Comparison of ENCODE assay signal across 21 mouse cellular contexts in the genomic region with DNA sequence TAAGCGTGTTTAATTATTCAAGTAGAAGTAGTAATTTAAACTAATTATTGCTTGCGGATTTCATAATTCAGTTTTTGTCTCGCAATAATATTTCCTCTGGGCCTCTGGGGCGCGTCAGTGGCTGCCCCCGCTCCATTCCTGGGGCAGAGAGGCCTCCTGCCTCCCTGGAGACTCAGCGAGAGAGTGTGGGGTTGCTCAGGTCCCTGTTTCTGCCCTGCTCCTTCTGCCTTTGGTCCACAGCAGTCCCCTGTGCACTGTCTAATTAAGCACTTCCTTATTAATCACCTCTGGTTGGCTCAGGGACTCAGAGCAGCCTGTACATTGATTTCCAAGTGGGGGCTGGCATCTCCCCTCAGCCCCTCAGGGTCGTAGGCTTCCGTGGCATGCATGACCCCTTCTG. TPM values are rescaled to one million over a fixed set of nuclear protein-coding genes. Genes with fewer than 3 reads are reported as not detected.
DNase-seq lines count a peak whose midpoint lies in the region; ATAC-seq lines count a peak whose summit lies in the region.
"Had no signal": no experiment of that assay in that cellular context is flagged by ENCODE, and none has a peak within 500 bp of the region (broad histone marks: within the 10 kb centered on the region; RNA-seq: fewer than 3 reads in every experiment).

No protein-coding gene starts in this region.

- no peak overlapping the region for H3K9ac ChIP-seq in midbrain, embryonic 15.5 days
- no peak overlapping the region for H3K9ac ChIP-seq in forebrain, embryonic 13.5 days
- H3K9ac ChIP-seq in limb, embryonic 12.5 days (replicated peaks), result no peak overlapping the region
- no peak overlapping the region for H3K9ac ChIP-seq in neural tube, embryonic 15.5 days (replicated peaks)
- H3K9ac ChIP-seq: heart, embryonic 15.5 days; lung, embryonic 14.5 days had no signal

- peaks cover 63% of the 10 kb centered on the region for H3K4me1 ChIP-seq in midbrain, embryonic 10.5 days
- H3K4me1 ChIP-seq in midbrain, embryonic 15.5 days, result peaks cover 59% of the 10 kb centered on the region
- peaks cover 65% of the 10 kb centered on the region for H3K4me1 ChIP-seq in forebrain, embryonic 13.5 days
- peaks cover 67% of the 10 kb centered on the region for H3K4me1 ChIP-seq in limb, embryonic 12.5 days (replicated peaks)
- peaks cover 66% of the 10 kb centered on the region for H3K4me1 ChIP-seq in neural tube, embryonic 15.5 days

- no peak; the same call in 1 of the 2 replicates for ATAC-seq in midbrain, embryonic 15.5 days (replicated peaks)
- ATAC-seq in forebrain, embryonic 13.5 days, result peak; percentile 27; the same call in 1 of the 2 replicates
- no peak for ATAC-seq in limb, embryonic 12.5 days (ENCODE audit: insufficient number of reproducible peaks, insufficient read depth, low FRiP score, low TSS enrichment, low read depth)
- ATAC-seq in neural tube, embryonic 15.5 days (ENCODE audit: low FRiP score), result 0 out of 2 replicates have a peak, but pooled peaks have one; percentile 10
- ATAC-seq: activated CD4-positive, CD25-positive, alpha-beta regulatory T cell, adult 4 months had no signal

- WGBS in midbrain, embryonic 10.5 days, result 76% methylated on average over 9 of the region's 9 CpGs
- WGBS in midbrain, embryonic 15.5 days, result 28% methylated on average over 9 of the region's 9 CpGs
- WGBS in forebrain, embryonic 13.5 days, result 13% methylated on average over 9 of the region's 9 CpGs
- 36% methylated on average over 9 of the region's 9 CpGs for WGBS in limb, embryonic 12.5 days
- WGBS in neural tube, embryonic 15.5 days, result 30% methylated on average over 9 of the region's 9 CpGs

- no peaks in the 10 kb centered on the region for H3K36me3 ChIP-seq in midbrain, embryonic 10.5 days
- no peaks in the 10 kb centered on the region for H3K36me3 ChIP-seq in midbrain, embryonic 15.5 days (replicated peaks)
- no peaks in the 10 kb centered on the region for H3K36me3 ChIP-seq in forebrain, embryonic 13.5 days (ENCODE audit: poor library complexity, severe bottlenecking)
- no peaks in the 10 kb centered on the region for H3K36me3 ChIP-seq in limb, embryonic 12.5 days
- no peaks in the 10 kb centered on the region for H3K36me3 ChIP-seq in neural tube, embryonic 15.5 days
- H3K36me3 ChIP-seq: heart, embryonic 15.5 days had no signal

- H3K27me3 ChIP-seq in midbrain, embryonic 10.5 days (ENCODE audit: low read depth, poor library complexity, severe bottlenecking), result 0 out of 2 replicates have a peak, but pooled peaks cover 5% of the 10 kb centered on the region
- H3K27me3 ChIP-seq in midbrain, embryonic 15.5 days (replicated peaks), result no peaks in the 10 kb centered on the region
- 0 out of 2 replicates have a peak, but pooled peaks cover 4% of the 10 kb centered on the region for H3K27me3 ChIP-seq in forebrain, embryonic 13.5 days
- peaks cover 6% of the 10 kb centered on the region; the same call in 1 of the 2 replicates for H3K27me3 ChIP-seq in limb, embryonic 12.5 days
- no peaks in the 10 kb centered on the region for H3K27me3 ChIP-seq in neural tube, embryonic 15.5 days (replicated peaks)
- H3K27me3 ChIP-seq: heart, embryonic 15.5 days had no signal

- H3K4me2 ChIP-seq in midbrain, embryonic 15.5 days, result no peak overlapping the region
- peak overlapping the region; percentile 22 for H3K4me2 ChIP-seq in forebrain, embryonic 13.5 days
- H3K4me2 ChIP-seq in limb, embryonic 12.5 days, result peak overlapping the region; percentile 27
- 0 out of 2 replicates have a peak overlapping the region, but pooled peaks have one; percentile 13 for H3K4me2 ChIP-seq in neural tube, embryonic 15.5 days
- H3K4me2 ChIP-seq: heart, embryonic 15.5 days; liver, embryonic 11.5 days; lung, embryonic 14.5 days had no signal

- peak overlapping the region; percentile 59 for H3K27ac ChIP-seq in midbrain, embryonic 10.5 days (replicated peaks)
- H3K27ac ChIP-seq in midbrain, embryonic 15.5 days, result no peak overlapping the region
- H3K27ac ChIP-seq in forebrain, embryonic 13.5 days, result peak overlapping the region; percentile 54
- no peak overlapping the region for H3K27ac ChIP-seq in limb, embryonic 12.5 days
- no peak overlapping the region for H3K27ac ChIP-seq in neural tube, embryonic 15.5 days (replicated peaks)
- H3K27ac ChIP-seq: heart, adult 2 months; heart, embryonic 15.5 days had no signal

- no peaks in the 10 kb centered on the region for H3K9me3 ChIP-seq in midbrain, embryonic 10.5 days (replicated peaks)
- H3K9me3 ChIP-seq in midbrain, embryonic 15.5 days, result no peaks in the 10 kb centered on the region
- no peaks in the 10 kb centered on the region for H3K9me3 ChIP-seq in forebrain, embryonic 13.5 days (replicated peaks)
- H3K9me3 ChIP-seq in limb, embryonic 12.5 days, result no peaks in the 10 kb centered on the region
- H3K9me3 ChIP-seq in neural tube, embryonic 15.5 days (replicated peaks), result no peaks in the 10 kb centered on the region
- H3K9me3 ChIP-seq: heart, embryonic 15.5 days had no signal

- DNase-seq in midbrain, embryonic 10.5 days (ENCODE audit: low spot score), result no peak
- DNase-seq in kidney, adult 9 months, result no peak
- DNase-seq in layer of hippocampus, adult 18-20 months (ENCODE audit: low spot score in 2 of 2), result no peak
- DNase-seq in left cerebral cortex, adult 18-20 months (ENCODE audit: low spot score in 2 of 2), result no peak
- DNase-seq: adrenal gland, postnatal 36 days; B cell, adult 2 months; cerebellum, postnatal 10 days; gastrocnemius, postnatal 14 days; heart, adult 2 months; kidney, adult 18-20 months; kidney, postnatal 25 days; lung, embryonic 14.5 days; lung, postnatal 4 days; right cerebral cortex, postnatal 14 days had no signal

- H3K4me3 ChIP-seq in midbrain, embryonic 10.5 days, result no peak overlapping the region
- no peak overlapping the region for H3K4me3 ChIP-seq in midbrain, embryonic 15.5 days
- H3K4me3 ChIP-seq in forebrain, embryonic 13.5 days, result no peak overlapping the region
- H3K4me3 ChIP-seq in limb, embryonic 12.5 days (replicated peaks), result no peak overlapping the region
- H3K4me3 ChIP-seq in neural tube, embryonic 15.5 days (replicated peaks), result no peak overlapping the region
- H3K4me3 ChIP-seq: heart, adult 2 months; heart, embryonic 15.5 days had no signal

RNA-seq across cellular contexts. Expression of a gene that starts 23.5 kb away (rescaled TPM):
- 151 and 156 TPM in 2 replicates for polyA plus RNA-seq in midbrain, embryonic 10.5 days (2016; fragmentation: Nextera tagmentation; extraction: Ambion mirVana)
- 103 and 104 TPM in 2 replicates for polyA plus RNA-seq in midbrain, embryonic 15.5 days (2015; fragmentation: Nextera tagmentation; extraction: Ambion mirVana)
- polyA plus RNA-seq in forebrain, embryonic 13.5 days (2015; fragmentation: Nextera tagmentation; extraction: Ambion mirVana), result 103 and 111 TPM in 2 replicates
- polyA plus RNA-seq in limb, embryonic 12.5 days (2016; fragmentation: Nextera tagmentation; extraction: Ambion mirVana), result 97.0 and 98.2 TPM in 2 replicates
- 100 and 102 TPM in 2 replicates for polyA plus RNA-seq in neural tube, embryonic 15.5 days (2015; fragmentation: Nextera tagmentation; extraction: Ambion mirVana)
- 10 to 100 TPM; 84.7 to 91.2 TPM for total RNA-seq in layer of hippocampus, adult 18-20 months (2021)
- 10 to 100 TPM; 88.5 to 95.1 TPM for total RNA-seq in left cerebral cortex, adult 18-20 months (2021)

RNA-seq across cellular contexts. Expression of a gene that starts 24.1 kb away (rescaled TPM):
- polyA plus RNA-seq in midbrain, embryonic 10.5 days (2016; fragmentation: Nextera tagmentation; extraction: Ambion mirVana), result 7.3 and 11.2 TPM in 2 replicates
- 5.2 and 7.2 TPM in 2 replicates for polyA plus RNA-seq in midbrain, embryonic 15.5 days (2015; fragmentation: Nextera tagmentation; extraction: Ambion mirVana)
- polyA plus RNA-seq in forebrain, embryonic 13.5 days (2015; fragmentation: Nextera tagmentation; extraction: Ambion mirVana), result 9.9 and 10.4 TPM in 2 replicates
- 8.8 and 11.1 TPM in 2 replicates for polyA plus RNA-seq in limb, embryonic 12.5 days (2016; fragmentation: Nextera tagmentation; extraction: Ambion mirVana)
- polyA plus RNA-seq in neural tube, embryonic 15.5 days (2015; fragmentation: Nextera tagmentation; extraction: Ambion mirVana), result 7.4 and 7.6 TPM in 2 replicates
- total RNA-seq in layer of hippocampus, adult 18-20 months (2021), result 10 to 100 TPM; 11.6 to 14.3 TPM
- total RNA-seq in left cerebral cortex, adult 18-20 months (2021), result 10 to 100 TPM; 11.0 to 12.4 TPM

Comparison
In these comparisons a context has a peak if more than half of its experiments do, and no peak if none do; other contexts are left out.
1. H3K27ac ChIP-seq: peak in midbrain, embryonic 10.5 days (single experiment) and forebrain, embryonic 13.5 days (single experiment); none in midbrain, embryonic 15.5 days (single experiment), limb, embryonic 12.5 days (single experiment) and neural tube, embryonic 15.5 days (single experiment).
2. ATAC-seq: peak in forebrain, embryonic 13.5 days (single experiment) and neural tube, embryonic 15.5 days (single experiment); none in midbrain, embryonic 15.5 days (single experiment) and limb, embryonic 12.5 days (single experiment).